Mouse (Mus musculus): ENCODE measurements around the gene Foxb1. TPM values are rescaled to one million over a fixed set of nuclear protein-coding genes. Genes with fewer than 3 reads are reported as not detected.

Foxb1 gene
- polyA plus RNA-seq, 1 experiment: not detected

DNA sequence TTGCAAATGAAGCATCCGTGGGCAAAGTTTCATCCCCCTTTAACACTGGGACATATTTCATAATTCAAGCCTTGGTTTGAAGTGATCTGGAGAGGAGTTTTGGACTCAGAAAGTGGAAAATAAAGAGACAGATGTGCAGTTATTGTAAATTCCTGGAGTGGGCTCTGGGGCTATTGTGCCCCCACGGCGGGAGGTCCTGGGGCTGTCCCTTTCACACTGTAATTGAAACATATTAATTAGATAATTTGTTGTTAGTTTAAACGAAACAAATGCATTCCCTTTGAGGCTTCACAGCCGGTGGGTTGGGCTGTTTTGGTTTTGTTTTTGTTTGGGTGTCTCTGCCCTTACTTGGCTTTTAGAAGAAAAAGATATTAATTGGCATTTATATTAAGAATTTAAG, 6.0 kb downstream of the Foxb1 start:
- Histone ChIP-seq H3ac (ENCODE audit: control insufficient read depth, insufficient read length) (no peak overlapping the region), H3K4me3 (no peak overlapping the region), H3K27me3 (ENCODE audit: control insufficient read depth, insufficient read depth, insufficient read length) (peaks cover 28% of the 10 kb centered on the region), H3K79me2 (ENCODE audit: control insufficient read depth, insufficient read depth) (no peaks in the 10 kb centered on the region), H3K4me2 (ENCODE audit: low read depth) (no peak overlapping the region), H3K36me3 (ENCODE audit: control insufficient read depth, insufficient read depth) (no peaks in the 10 kb centered on the region)
- no peak for TF ChIP-seq POLR2A (IDR thresholded peaks at IDR 0.05; ENCODE audit: insufficient read length, low read depth)
- TF ChIP-seq POLR2AphosphoS2 (IDR thresholded peaks at IDR 0.05; ENCODE audit: insufficient read length, low read depth): no peak
- no peak for TF ChIP-seq TCF12 (IDR thresholded peaks at IDR 0.05; ENCODE audit: insufficient read depth, poor library complexity, severe bottlenecking)
- TF ChIP-seq CEBPB (IDR thresholded peaks at IDR 0.05; ENCODE audit: insufficient read depth, poor library complexity, severe bottlenecking): no peak
- no peak for TF ChIP-seq MYOD1 (IDR thresholded peaks at IDR 0.05; ENCODE audit: control insufficient read depth in 1 of 3, insufficient read length in 2 of 3, low read depth in 2 of 3)
- TF ChIP-seq USF1 (IDR thresholded peaks at IDR 0.05; ENCODE audit: low read depth): no peak
- TF ChIP-seq MAX (IDR thresholded peaks at IDR 0.05; ENCODE audit: low read depth): no peak
- no peak for TF ChIP-seq E2F4 (IDR thresholded peaks at IDR 0.05; ENCODE audit: insufficient read depth)
- TF ChIP-seq MYOG (IDR thresholded peaks at IDR 0.05; ENCODE audit: control insufficient read depth in 1 of 3, insufficient read depth in 1 of 3, insufficient read length in 2 of 3, low read depth in 2 of 3): no peak

GRCm38 (mm10) chr9:69754291-69754690, 6.4 kb downstream of the Foxb1 start:
- Histone ChIP-seq H3K4me2 (ENCODE audit: low read depth) (no peak overlapping the region), H3K36me3 (ENCODE audit: control insufficient read depth, insufficient read depth) (no peaks in the 10 kb centered on the region), H3K27me3 (ENCODE audit: control insufficient read depth, insufficient read depth, insufficient read length) (peaks cover 24% of the 10 kb centered on the region), H3K4me3 (no peak overlapping the region), H3ac (ENCODE audit: control insufficient read depth, insufficient read length) (no peak overlapping the region), H3K79me2 (ENCODE audit: control insufficient read depth, insufficient read depth) (no peaks in the 10 kb centered on the region)
- TF ChIP-seq MYOD1 (IDR thresholded peaks at IDR 0.05; ENCODE audit: control insufficient read depth in 1 of 3, insufficient read length in 2 of 3, low read depth in 2 of 3) (no peak), POLR2AphosphoS2 (IDR thresholded peaks at IDR 0.05; ENCODE audit: insufficient read length, low read depth) (no peak), MYOG (IDR thresholded peaks at IDR 0.05; ENCODE audit: control insufficient read depth in 1 of 3, insufficient read depth in 1 of 3, insufficient read length in 2 of 3, low read depth in 2 of 3) (no peak), SRF (IDR thresholded peaks at IDR 0.05; ENCODE audit: control insufficient read depth, insufficient read length, low read depth) (no peak), REST (IDR thresholded peaks at IDR 0.05; ENCODE audit: insufficient read depth, insufficient read length) (no peak), TCF3 (IDR thresholded peaks at IDR 0.05; ENCODE audit: insufficient read length, low read depth) (no peak), POLR2A (IDR thresholded peaks at IDR 0.05; ENCODE audit: insufficient read length, low read depth) (no peak), TCF12 (IDR thresholded peaks at IDR 0.05; ENCODE audit: insufficient read depth, poor library complexity, severe bottlenecking) (no peak), CEBPB (IDR thresholded peaks at IDR 0.05; ENCODE audit: insufficient read depth, poor library complexity, severe bottlenecking) (no peak), E2F4 (IDR thresholded peaks at IDR 0.05; ENCODE audit: insufficient read depth) (no peak), USF1 (IDR thresholded peaks at IDR 0.05; ENCODE audit: low read depth) (no peak), MAX (IDR thresholded peaks at IDR 0.05; ENCODE audit: low read depth) (no peak)

DNA sequence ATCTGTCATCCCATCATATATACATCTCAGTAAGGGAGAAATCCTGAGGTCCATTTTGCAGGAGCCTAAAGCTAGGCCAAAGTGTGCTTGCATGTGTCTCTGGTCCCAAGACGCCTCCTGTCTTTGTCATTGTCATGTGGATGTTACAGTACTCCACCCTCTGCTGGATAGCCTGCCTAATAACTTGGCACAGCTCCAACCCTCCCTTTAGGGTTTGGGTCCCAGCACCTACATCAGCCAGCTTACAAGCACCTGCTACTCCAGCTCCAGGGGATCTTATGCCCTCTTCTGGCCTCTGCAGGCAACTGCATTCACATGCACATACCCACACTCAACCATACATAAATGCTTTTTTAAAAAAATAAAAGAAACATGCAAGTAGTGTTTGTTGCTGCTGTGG, 12.8 kb downstream of the Foxb1 start:
- TF ChIP-seq E2F4 (IDR thresholded peaks at IDR 0.05; ENCODE audit: insufficient read depth): no peak
- Histone ChIP-seq H3K36me3 (ENCODE audit: control insufficient read depth, insufficient read depth) (no peaks in the 10 kb centered on the region), H3ac (ENCODE audit: control insufficient read depth, insufficient read length) (no peak overlapping the region), H3K4me3 (no peak overlapping the region), H3K79me2 (ENCODE audit: control insufficient read depth, insufficient read depth) (no peaks in the 10 kb centered on the region), H3K27me3 (ENCODE audit: control insufficient read depth, insufficient read depth, insufficient read length) (no peaks in the 10 kb centered on the region), H3K4me2 (ENCODE audit: low read depth) (no peak overlapping the region)

DNA sequence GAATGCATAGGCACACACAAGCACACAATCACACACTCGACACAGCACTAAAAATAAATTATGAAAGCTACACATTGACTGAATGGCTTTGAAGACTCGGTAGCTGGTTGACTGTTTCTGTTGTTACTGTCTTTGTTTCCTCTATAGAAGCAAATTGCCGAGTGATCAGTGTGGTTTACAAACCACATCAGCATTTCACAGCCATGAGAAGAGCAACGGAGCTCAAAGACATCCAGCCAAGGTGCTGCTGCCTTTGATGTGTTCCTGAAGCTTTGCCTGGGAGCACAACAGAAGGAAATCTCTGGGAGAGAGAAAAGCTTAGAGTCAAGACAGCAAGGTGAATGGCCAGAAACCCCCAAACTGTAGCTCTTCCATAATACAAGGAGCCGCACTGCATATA, 32.0 kb downstream of the Foxb1 start:
- Histone ChIP-seq H3ac (ENCODE audit: control insufficient read depth, insufficient read length) (no peak overlapping the region), H3K36me3 (ENCODE audit: control insufficient read depth, insufficient read depth) (no peaks in the 10 kb centered on the region), H3K4me3 (no peak overlapping the region), H3K4me2 (ENCODE audit: low read depth) (no peak overlapping the region), H3K27me3 (ENCODE audit: control insufficient read depth, insufficient read depth, insufficient read length) (peaks cover 7% of the 10 kb centered on the region), H3K79me2 (ENCODE audit: control insufficient read depth, insufficient read depth) (no peaks in the 10 kb centered on the region)
- TF ChIP-seq MYOG (IDR thresholded peaks at IDR 0.05; ENCODE audit: control insufficient read depth in 1 of 3, insufficient read depth in 1 of 3, insufficient read length in 2 of 3, low read depth in 2 of 3) (no peak), REST (IDR thresholded peaks at IDR 0.05; ENCODE audit: insufficient read depth, insufficient read length) (no peak), CEBPB (IDR thresholded peaks at IDR 0.05; ENCODE audit: insufficient read depth, poor library complexity, severe bottlenecking) (no peak), POLR2A (IDR thresholded peaks at IDR 0.05; ENCODE audit: insufficient read length, low read depth) (no peak), POLR2AphosphoS2 (IDR thresholded peaks at IDR 0.05; ENCODE audit: insufficient read length, low read depth) (no peak), MAX (IDR thresholded peaks at IDR 0.05; ENCODE audit: low read depth) (no peak), MYOD1 (IDR thresholded peaks at IDR 0.05; ENCODE audit: control insufficient read depth in 1 of 3, insufficient read length in 2 of 3, low read depth in 2 of 3) (no peak), TCF12 (IDR thresholded peaks at IDR 0.05; ENCODE audit: insufficient read depth, poor library complexity, severe bottlenecking) (no peak), TCF3 (IDR thresholded peaks at IDR 0.05; ENCODE audit: insufficient read length, low read depth) (no peak), USF1 (IDR thresholded peaks at IDR 0.05; ENCODE audit: low read depth) (no peak), SRF (IDR thresholded peaks at IDR 0.05; ENCODE audit: control insufficient read depth, insufficient read length, low read depth) (no peak), E2F4 (IDR thresholded peaks at IDR 0.05; ENCODE audit: insufficient read depth) (no peak)

DNA sequence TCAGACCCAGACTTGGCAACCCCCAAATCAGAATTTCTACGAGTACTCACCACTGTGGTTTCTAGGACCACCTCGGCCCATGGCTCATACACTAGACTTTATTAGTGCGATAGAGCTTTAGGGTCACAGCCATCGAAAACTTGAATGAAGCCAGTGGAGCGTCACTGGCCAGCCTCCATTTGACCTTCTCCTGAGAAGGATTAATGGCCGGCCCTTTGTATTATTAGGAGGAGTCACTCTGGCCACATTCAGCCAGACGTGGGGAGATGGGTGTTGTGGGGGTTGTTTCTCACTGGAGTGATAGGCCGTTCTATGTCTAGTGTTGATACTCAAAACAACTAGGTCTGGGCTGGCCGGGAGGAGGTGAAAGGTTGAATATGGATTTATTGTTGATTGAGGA, 42.3 kb downstream of the Foxb1 start:
- Histone ChIP-seq H3K4me2 (ENCODE audit: low read depth) (no peak overlapping the region), H3K36me3 (ENCODE audit: control insufficient read depth, insufficient read depth) (no peaks in the 10 kb centered on the region), H3K27me3 (ENCODE audit: control insufficient read depth, insufficient read depth, insufficient read length) (peaks cover 13% of the 10 kb centered on the region), H3K79me2 (ENCODE audit: control insufficient read depth, insufficient read depth) (no peaks in the 10 kb centered on the region), H3K4me3 (no peak overlapping the region), H3ac (ENCODE audit: control insufficient read depth, insufficient read length) (no peak overlapping the region)
- no peak for TF ChIP-seq POLR2AphosphoS2 (IDR thresholded peaks at IDR 0.05; ENCODE audit: insufficient read length, low read depth)
- TF ChIP-seq MYOD1 (IDR thresholded peaks at IDR 0.05; ENCODE audit: control insufficient read depth in 1 of 3, insufficient read length in 2 of 3, low read depth in 2 of 3): no peak
- no peak for TF ChIP-seq TCF3 (IDR thresholded peaks at IDR 0.05; ENCODE audit: insufficient read length, low read depth)
- no peak for TF ChIP-seq USF1 (IDR thresholded peaks at IDR 0.05; ENCODE audit: low read depth)
- TF ChIP-seq MYOG (IDR thresholded peaks at IDR 0.05; ENCODE audit: control insufficient read depth in 1 of 3, insufficient read depth in 1 of 3, insufficient read length in 2 of 3, low read depth in 2 of 3): no peak
- TF ChIP-seq MAX (IDR thresholded peaks at IDR 0.05; ENCODE audit: low read depth): no peak
- no peak for TF ChIP-seq E2F4 (IDR thresholded peaks at IDR 0.05; ENCODE audit: insufficient read depth)
- no peak for TF ChIP-seq SRF (IDR thresholded peaks at IDR 0.05; ENCODE audit: control insufficient read depth, insufficient read length, low read depth)

Data from myocyte (in vitro differentiated cells).